Mouse (Mus musculus) heart, postnatal 36 days (tissue): ENCODE results near the gene Maml3. TPM values are rescaled to one million over a fixed set of nuclear protein-coding genes. Genes with fewer than 3 reads are reported as not detected.
A peak's percentile ranks its signal among the peaks of the same experiment; 100 is the strongest.

Source experiments
- DNase-seq, 2 experiments: peaks; one replicate each; pipeline ENCODE4 v3.0.0; 2021 to 2022
- intact Hi-C: fragments of 180-260 bp; cut with DNase I; formaldehyde crosslinking; loops from one replicate; pipeline ENCODE4 v1.15.1; 2025
- total RNA-seq, 2 experiments: library from RNA; stranded (reverse); gene quantifications; 2 replicates each; pipeline ENCODE4 v1.2.3; 2021

Maml3 gene
- total RNA-seq, 2 experiments from 2014 or later = 1.8 to 5.0 TPM

- intact Hi-C loops = no loop called here
- no peak for DNase-seq
Observed at GRCm38 (mm10) chr3:52091261-52091797, 13.5 kb downstream of the Maml3 start.

- no peak for DNase-seq
- intact Hi-C loops = no loop called here
Observed at GRCm38 (mm10) chr3:52090230-52090873, 14.5 kb downstream of the Maml3 start.

GRCm38 (mm10) chr3:52088458-52089341 lies 16.2 kb downstream of the Maml3 start:
- DNase-seq = peak; percentile 94 to 96
- intact Hi-C loops = loop anchor here (2.0 to 5.0 kb wide), 2 partner anchors 18 to 41 kb away; no protein-coding TSS in a partner anchor

GRCm38 (mm10) chr3:52087636-52088280 lies 17.1 kb downstream of the Maml3 start:
- intact Hi-C loops = loop anchor here (2.0 to 5.0 kb wide), 2 partner anchors 17 to 40 kb away; no protein-coding TSS in a partner anchor
- no peak for DNase-seq

- no peak for DNase-seq
- intact Hi-C loops = no loop called here
Observed at GRCm38 (mm10) chr3:52078763-52079162, 26.1 kb downstream of the Maml3 start.

GRCm38 (mm10) chr3:52073959-52074358 lies 30.9 kb downstream of the Maml3 start:
- intact Hi-C loops = no loop called here
- no peak for DNase-seq

GRCm38 (mm10) chr3:52071996-52072395 lies 32.9 kb downstream of the Maml3 start:
- no peak for DNase-seq
- intact Hi-C loops = loop anchor here (2.0 kb wide), 3 partner anchors 17 to 29 kb away; no protein-coding TSS in a partner anchor

GRCm38 (mm10) chr3:52070163-52070478 lies 34.8 kb downstream of the Maml3 start:
- DNase-seq = no peak
- intact Hi-C loops = loop anchor here (2.0 kb wide), 3 partner anchors 19 to 31 kb away; no protein-coding TSS in a partner anchor

GRCm38 (mm10) chr3:52069304-52070162 lies 35.3 kb downstream of the Maml3 start:
- intact Hi-C loops = loop anchor here (2.0 kb wide), 3 partner anchors 19 to 31 kb away; no protein-coding TSS in a partner anchor
- DNase-seq = peak; percentile 67 to 78

GRCm38 (mm10) chr3:52068885-52069284 lies 36.0 kb downstream of the Maml3 start:
- DNase-seq = no peak
- intact Hi-C loops = no loop called here

- DNase-seq = no peak
Observed at GRCm38 (mm10) chr3:52067181-52067580, 37.7 kb downstream of the Maml3 start.

GRCm38 (mm10) chr3:52066142-52066541 lies 38.7 kb downstream of the Maml3 start:
- intact Hi-C loops = no loop called here
- no peak for DNase-seq

More at GRCm38 (mm10) chr3:52067181-52067580, 37.7 kb downstream of the Maml3 start:
- intact Hi-C loops = no loop called here

GRCm38 (mm10) chr3:52063261-52063655 lies 41.6 kb downstream of the Maml3 start:
- no peak for DNase-seq
- intact Hi-C loops = no loop called here

GRCm38 (mm10) chr3:52062389-52063260 lies 42.3 kb downstream of the Maml3 start:
- DNase-seq = no peak
- intact Hi-C loops = no loop called here

GRCm38 (mm10) chr3:52061472-52062388 lies 43.1 kb downstream of the Maml3 start:
- no peak for DNase-seq
- intact Hi-C loops = no loop called here

GRCm38 (mm10) chr3:52060886-52061285 lies 44.0 kb downstream of the Maml3 start:
- DNase-seq = no peak
- intact Hi-C loops = no loop called here

GRCm38 (mm10) chr3:52051801-52052200 lies 53.1 kb downstream of the Maml3 start:
- intact Hi-C loops = no loop called here
- DNase-seq = no peak

GRCm38 (mm10) chr3:52048082-52048481 lies 56.8 kb downstream of the Maml3 start:
- intact Hi-C loops = loop anchor here (5.0 kb wide), 2 partner anchors 39 to 134 kb away; no protein-coding TSS in a partner anchor
- DNase-seq = no peak
